In the genomic region with DNA sequence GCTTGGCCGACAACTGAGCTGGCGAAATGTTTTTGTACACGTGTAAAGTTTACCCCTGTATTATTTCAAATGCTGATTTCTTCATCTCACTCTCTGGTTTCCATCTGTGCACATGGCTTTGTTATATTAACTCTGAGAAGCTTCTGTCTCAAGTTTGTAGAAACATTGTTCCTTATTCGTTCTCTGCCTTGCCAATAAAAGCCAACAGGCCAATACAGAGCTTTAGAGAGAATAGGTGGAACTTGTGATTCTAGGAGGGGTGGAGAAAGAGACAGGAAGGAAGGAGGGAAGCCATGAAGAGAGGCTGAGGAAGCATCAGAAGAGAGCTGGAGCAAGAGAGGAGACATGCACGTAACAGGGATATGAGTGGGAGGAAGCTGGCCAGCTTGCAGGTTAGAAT, we compare ENCODE assay signal across 28 mouse cellular contexts. TPM values are rescaled to one million over a fixed set of nuclear protein-coding genes. Genes with fewer than 3 reads are reported as not detected.
DNase-seq lines count a peak whose midpoint lies in the region; ATAC-seq and TF ChIP-seq lines count a peak whose summit lies in the region.
"Had no signal": no experiment of that assay in that cellular context is flagged by ENCODE, and none has a peak within 500 bp of the region (broad histone marks: within the 10 kb centered on the region; RNA-seq: fewer than 3 reads in every experiment).

No protein-coding gene starts in this region.

- H3K9me3 ChIP-seq in intestine, embryonic 14.5 days (ENCODE audit: control insufficient read depth, low read length): no peaks in the 10 kb centered on the region
- no peaks in the 10 kb centered on the region for H3K9me3 ChIP-seq in intestine, embryonic 15.5 days
- H3K9me3 ChIP-seq in CH12.LX (replicated peaks; ENCODE audit: low read length): no peaks in the 10 kb centered on the region
- H3K9me3 ChIP-seq: forebrain, embryonic 13.5 days; G1E; hindbrain, embryonic 12.5 days; kidney, embryonic 15.5 days; limb, embryonic 13.5 days; liver, embryonic 12.5 days; midbrain, embryonic 13.5 days; neural tube, embryonic 13.5 days had no signal

- TF ChIP-seq EP300 in CH12.LX (IDR thresholded peaks at IDR 0.05; ENCODE audit: low read length): no peak

- H3K79me2 ChIP-seq in CH12.LX (replicated peaks; ENCODE audit: control insufficient read depth, extremely low read depth, insufficient read depth, poor library complexity, severe bottlenecking): no peaks in the 10 kb centered on the region; the same call in 1 of the 2 replicates

- WGBS in intestine, embryonic 14.5 days: 68% methylated on average over 5 of the region's 5 CpGs
- 65% methylated on average over 5 of the region's 5 CpGs for WGBS in intestine, embryonic 15.5 days

- DNase-seq in intestine, embryonic 14.5 days (ENCODE audit: low spot score): no peak
- DNase-seq in 3T3-L1 (ENCODE audit: low read depth, low spot score) (peak; percentile 50), CH12.LX (ENCODE audit: extremely low read depth) (peak; percentile 19), liver (no peak)
- DNase-seq in thymus, postnatal 0 days (ENCODE audit: low spot score): no peak
- DNase-seq: adrenal gland, adult 8-10 months; cerebellum, adult 11 months; cerebellum, adult 9-10 months; cerebellum, postnatal 36 days; gastrocnemius, adult 2 months; kidney, adult 11 months; liver, postnatal 0 days; lung, postnatal 36 days; thymus, adult 2 months; thymus, postnatal 4 days had no signal

- no peak overlapping the region for H3K9ac ChIP-seq in intestine, embryonic 14.5 days (ENCODE audit: low read length)
- no peak overlapping the region for H3K9ac ChIP-seq in intestine, embryonic 15.5 days
- no peak overlapping the region for H3K9ac ChIP-seq in CH12.LX (ENCODE audit: insufficient read depth, low read depth)
- H3K9ac ChIP-seq: forebrain, embryonic 13.5 days; hindbrain, embryonic 12.5 days; kidney, embryonic 15.5 days; limb, embryonic 13.5 days; liver, embryonic 12.5 days; liver, postnatal 0 days; midbrain, embryonic 13.5 days; neural tube, embryonic 13.5 days had no signal

- no peak for TF ChIP-seq CTCF in CH12.LX (conservative IDR thresholded peaks at IDR 0.05 in 1 of 2, IDR thresholded peaks at IDR 0.05 in 1 of 2; ENCODE audit: low read depth in 2 of 2, low read length in 2 of 2)
- TF ChIP-seq CTCF in bone marrow macrophage, adult 2 months (IDR thresholded peaks at IDR 0.05; ENCODE audit: low read depth, low read length): no peak

- no peaks in the 10 kb centered on the region for H3K36me3 ChIP-seq in intestine, embryonic 14.5 days (ENCODE audit: control insufficient read depth, insufficient read depth, low read length)
- H3K36me3 ChIP-seq in intestine, embryonic 15.5 days: no peaks in the 10 kb centered on the region
- peaks cover 7 to 36% of the 10 kb centered on the region in 2 experiments for H3K36me3 ChIP-seq in CH12.LX (replicated peaks in 1 of 2; ENCODE audit: control insufficient read depth in 1 of 2, insufficient read depth in 1 of 2, low read length in 1 of 2)
- H3K36me3 ChIP-seq: hindbrain, embryonic 12.5 days; limb, embryonic 13.5 days; midbrain, embryonic 13.5 days; neural tube, embryonic 13.5 days had no signal

- H3K27me3 ChIP-seq in intestine, embryonic 14.5 days (replicated peaks; ENCODE audit: control insufficient read depth, insufficient read depth, low read length): no peaks in the 10 kb centered on the region
- no peaks in the 10 kb centered on the region for H3K27me3 ChIP-seq in intestine, embryonic 15.5 days (replicated peaks)
- no peaks in the 10 kb centered on the region for H3K27me3 ChIP-seq in CH12.LX (replicated peaks)
- H3K27me3 ChIP-seq: kidney, embryonic 15.5 days; liver, embryonic 12.5 days had no signal

- peaks cover 7% of the 10 kb centered on the region for H3K4me1 ChIP-seq in intestine, embryonic 14.5 days (replicated peaks; ENCODE audit: control insufficient read depth, insufficient read depth, low read length)
- H3K4me1 ChIP-seq in intestine, embryonic 15.5 days (replicated peaks): 0 out of 2 replicates have a peak, but pooled peaks cover 4% of the 10 kb centered on the region
- H3K4me1 ChIP-seq in CH12.LX (ENCODE audit: control insufficient read depth in 1 of 2, insufficient read depth in 2 of 2): peaks cover 11 to 52% of the 10 kb centered on the region in 2 experiments
- H3K4me1 ChIP-seq in bone marrow macrophage, adult 2 months (ENCODE audit: control insufficient read depth, insufficient read depth, low read length): peaks cover 42% of the 10 kb centered on the region

- H3K4me3 ChIP-seq in intestine, embryonic 14.5 days (ENCODE audit: low read depth, low read length): no peak overlapping the region
- no peak overlapping the region for H3K4me3 ChIP-seq in intestine, embryonic 15.5 days (replicated peaks)
- peak overlapping the region in 1 of 3 experiments; percentile 19 for H3K4me3 ChIP-seq in CH12.LX (replicated peaks in 1 of 3; ENCODE audit: low read depth in 2 of 3, low read length in 2 of 3, poor library complexity in 1 of 3)
- H3K4me3 ChIP-seq in bone marrow macrophage, adult 2 months (ENCODE audit: insufficient read depth, low read length): peak overlapping the region; percentile 37
- H3K4me3 ChIP-seq: forebrain, embryonic 13.5 days; gastrocnemius, adult 2 months; hindbrain, embryonic 12.5 days; kidney, embryonic 15.5 days; left cerebral cortex, adult 2 months; limb, embryonic 13.5 days; liver, embryonic 12.5 days; midbrain, embryonic 13.5 days; neural tube, embryonic 13.5 days had no signal

- H3K27ac ChIP-seq in intestine, embryonic 14.5 days (ENCODE audit: low read depth): no peak overlapping the region
- no peak overlapping the region for H3K27ac ChIP-seq in intestine, embryonic 15.5 days
- H3K27ac ChIP-seq in CH12.LX (ENCODE audit: insufficient read depth, low read depth): no peak overlapping the region
- H3K27ac ChIP-seq in bone marrow macrophage, adult 2 months (ENCODE audit: insufficient read depth, low read depth, low read length): no peak overlapping the region
- H3K27ac ChIP-seq: forebrain, embryonic 13.5 days; gastrocnemius, adult 2 months; hindbrain, embryonic 12.5 days; hindbrain, postnatal 0 days; kidney, embryonic 15.5 days; left cerebral cortex, adult 2 months; limb, embryonic 13.5 days; liver, embryonic 12.5 days; midbrain, embryonic 13.5 days; neural tube, embryonic 13.5 days had no signal

- no peak for ATAC-seq in intestine, embryonic 14.5 days (replicated peaks; ENCODE audit: low FRiP score, low TSS enrichment, low read depth)
- no peak for ATAC-seq in intestine, embryonic 15.5 days
- ATAC-seq: forebrain, embryonic 13.5 days; hindbrain, postnatal 0 days; liver, embryonic 12.5 days; liver, postnatal 0 days; midbrain, embryonic 13.5 days had no signal

- dilution Hi-C loops in CH12.LX (cut with MboI; ENCODE audit: extremely low pct_ligation_motif_present, extremely low pct_unique_long_range_greater_than_20kb, low sequenced_read_pairs): no loop called here

- TF ChIP-seq RAD21 in CH12.LX (IDR thresholded peaks at IDR 0.05; ENCODE audit: low read depth, low read length): no peak

- TF ChIP-seq POLR2A in CH12.LX (IDR thresholded peaks at IDR 0.05; ENCODE audit: low read depth, low read length): no peak
- TF ChIP-seq POLR2A in bone marrow macrophage, adult 2 months (IDR thresholded peaks at IDR 0.05; ENCODE audit: borderline replicate concordance, low read depth, low read length): no peak

- 0 out of 2 replicates have a peak overlapping the region, but pooled peaks have one; percentile 18 for H3K4me2 ChIP-seq in intestine, embryonic 14.5 days (ENCODE audit: low read length)
- H3K4me2 ChIP-seq in intestine, embryonic 15.5 days (replicated peaks): no peak overlapping the region
- H3K4me2 ChIP-seq in CH12.LX (ENCODE audit: insufficient read depth, low read depth, poor library complexity, severe bottlenecking): no peak overlapping the region
- H3K4me2 ChIP-seq: forebrain, embryonic 13.5 days; hindbrain, embryonic 12.5 days; kidney, embryonic 15.5 days; limb, embryonic 13.5 days; liver, embryonic 12.5 days; midbrain, embryonic 13.5 days; neural tube, embryonic 13.5 days had no signal

- in situ Hi-C loops in CH12.LX (cut with MboI; ENCODE audit: low pct_ligation_motif_present, low pct_unique_long_range_greater_than_20kb, low sequenced_read_pairs): loop anchor here (5.0 kb wide), 1 partner anchor 36 kb away; no protein-coding TSS in a partner anchor

RNA-seq across cellular contexts. Expression of a gene that starts 2.2 kb away (rescaled TPM):
- 18.5 and 20.0 TPM in 2 replicates for polyA plus RNA-seq in intestine, embryonic 14.5 days (2014; fragmentation: Nextera tagmentation; extraction: Ambion mirVana)
- polyA plus RNA-seq in intestine, embryonic 15.5 days (2015; fragmentation: Nextera tagmentation; extraction: Ambion mirVana): 27.6 and 29.9 TPM in 2 replicates
- 50.2 and 65.3 TPM in 2 replicates for total RNA-seq in CH12.LX (2012; rRNA removed)
- 39.9 and 41.9 TPM in 2 replicates for total RNA-seq in CH12.LX (2014; rRNA removed)
- 79.0 and 80.6 TPM in 2 replicates for polyA plus RNA-seq in CH12.LX (2012; ENCODE audit: insufficient read length, low read depth)
- 49.7 and 66.8 TPM in 2 replicates for polyA plus RNA-seq in bone marrow macrophage, adult 2 months (2012; ENCODE audit: insufficient read depth, insufficient read length, missing spikeins)
- 16.3 and 18.0 TPM in 2 replicates for polyA plus RNA-seq in thymus, postnatal 0 days (2015; fragmentation: Nextera tagmentation; extraction: Ambion mirVana)

RNA-seq across cellular contexts. Expression of a gene that starts 16.0 kb away (rescaled TPM):
- 3.4 and 3.7 TPM in 2 replicates for polyA plus RNA-seq in intestine, embryonic 14.5 days (2014; fragmentation: Nextera tagmentation; extraction: Ambion mirVana)
- polyA plus RNA-seq in intestine, embryonic 15.5 days (2015; fragmentation: Nextera tagmentation; extraction: Ambion mirVana): 4.1 and 4.9 TPM in 2 replicates
- total RNA-seq in CH12.LX (2012; rRNA removed): not detected in 2 replicates
- total RNA-seq in CH12.LX (2014; rRNA removed): not detected in 2 replicates
- polyA plus RNA-seq in CH12.LX (2012; ENCODE audit: insufficient read length, low read depth): not detected in 2 replicates
- not detected in 2 replicates for polyA plus RNA-seq in bone marrow macrophage, adult 2 months (2012; ENCODE audit: insufficient read depth, insufficient read length, missing spikeins)
- 1.0 and 1.1 TPM in 2 replicates for polyA plus RNA-seq in thymus, postnatal 0 days (2015; fragmentation: Nextera tagmentation; extraction: Ambion mirVana)
- total RNA-seq: G1E; megakaryocyte-erythroid progenitor cell, adult 5-6 weeks had no signal
- polyA plus RNA-seq: G1E had no signal

RNA-seq across cellular contexts. Expression of a gene that starts 27.4 kb away (rescaled TPM):
- polyA plus RNA-seq in intestine, embryonic 14.5 days (2014; fragmentation: Nextera tagmentation; extraction: Ambion mirVana): 28.7 and 32.1 TPM in 2 replicates
- 29.1 and 37.5 TPM in 2 replicates for polyA plus RNA-seq in intestine, embryonic 15.5 days (2015; fragmentation: Nextera tagmentation; extraction: Ambion mirVana)
- 65.7 and 72.8 TPM in 2 replicates for total RNA-seq in CH12.LX (2012; rRNA removed)
- 53.4 and 55.7 TPM in 2 replicates for total RNA-seq in CH12.LX (2014; rRNA removed)
- 52.9 and 63.5 TPM in 2 replicates for polyA plus RNA-seq in CH12.LX (2012; ENCODE audit: insufficient read length, low read depth)
- polyA plus RNA-seq in bone marrow macrophage, adult 2 months (2012; ENCODE audit: insufficient read depth, insufficient read length, missing spikeins): 26.9 and 28.0 TPM in 2 replicates
- 31.6 TPM in 2 replicates for polyA plus RNA-seq in thymus, postnatal 0 days (2015; fragmentation: Nextera tagmentation; extraction: Ambion mirVana)

RNA-seq across cellular contexts. Expression of a gene that starts 49.7 kb away (rescaled TPM):
- polyA plus RNA-seq in intestine, embryonic 14.5 days (2014; fragmentation: Nextera tagmentation; extraction: Ambion mirVana): 42.1 and 42.8 TPM in 2 replicates
- polyA plus RNA-seq in intestine, embryonic 15.5 days (2015; fragmentation: Nextera tagmentation; extraction: Ambion mirVana): 30.4 and 38.4 TPM in 2 replicates
- total RNA-seq in CH12.LX (2012; rRNA removed) (38.5 and 39.5 TPM in 2 replicates), CH12.LX (2014; rRNA removed) (35.8 and 39.8 TPM in 2 replicates)
- polyA plus RNA-seq in CH12.LX (2012; ENCODE audit: insufficient read length, low read depth): 38.3 and 41.6 TPM in 2 replicates
- 9.8 and 12.4 TPM in 2 replicates for polyA plus RNA-seq in bone marrow macrophage, adult 2 months (2012; ENCODE audit: insufficient read depth, insufficient read length, missing spikeins)
- 13.9 and 15.5 TPM in 2 replicates for polyA plus RNA-seq in thymus, postnatal 0 days (2015; fragmentation: Nextera tagmentation; extraction: Ambion mirVana)

RNA-seq across cellular contexts. Expression of a gene that starts 59.1 kb away (rescaled TPM):
- polyA plus RNA-seq in intestine, embryonic 14.5 days (2014; fragmentation: Nextera tagmentation; extraction: Ambion mirVana): 0.05 and 0.11 TPM in 2 replicates
- polyA plus RNA-seq in intestine, embryonic 15.5 days (2015; fragmentation: Nextera tagmentation; extraction: Ambion mirVana): 0.03 TPM in 1 of 2 replicates, not detected in the other
- 0.13 TPM in 2 replicates for total RNA-seq in CH12.LX (2012; rRNA removed)
- 0.05 TPM in 1 of 2 replicates, not detected in the other for total RNA-seq in CH12.LX (2014; rRNA removed)
- polyA plus RNA-seq in CH12.LX (2012; ENCODE audit: insufficient read length, low read depth): not detected in 2 replicates
- polyA plus RNA-seq in bone marrow macrophage, adult 2 months (2012; ENCODE audit: insufficient read depth, insufficient read length, missing spikeins): not detected in 2 replicates
- polyA plus RNA-seq in thymus, postnatal 0 days (2015; fragmentation: Nextera tagmentation; extraction: Ambion mirVana): 0.41 and 0.42 TPM in 2 replicates
- total RNA-seq: megakaryocyte-erythroid progenitor cell, adult 5-6 weeks had no signal
- polyA plus RNA-seq: G1E; liver, embryonic 12.5 days had no signal

Comparison
In these comparisons a context has a peak if more than half of its experiments do, and no peak if none do; other contexts are left out.
1. DNase-seq: peak in 3T3-L1 (single experiment) and CH12.LX (single experiment); none in intestine, embryonic 14.5 days (single experiment), thymus, postnatal 0 days (single experiment) and liver (single experiment).